Mouse (Mus musculus): ENCODE results near the gene Ostm1.

Ostm1 gene

GRCm38 (mm10) chr10:42583902-42584435, 347 bp downstream of the Ostm1 start:
- no peak for DNase-seq

DNA sequence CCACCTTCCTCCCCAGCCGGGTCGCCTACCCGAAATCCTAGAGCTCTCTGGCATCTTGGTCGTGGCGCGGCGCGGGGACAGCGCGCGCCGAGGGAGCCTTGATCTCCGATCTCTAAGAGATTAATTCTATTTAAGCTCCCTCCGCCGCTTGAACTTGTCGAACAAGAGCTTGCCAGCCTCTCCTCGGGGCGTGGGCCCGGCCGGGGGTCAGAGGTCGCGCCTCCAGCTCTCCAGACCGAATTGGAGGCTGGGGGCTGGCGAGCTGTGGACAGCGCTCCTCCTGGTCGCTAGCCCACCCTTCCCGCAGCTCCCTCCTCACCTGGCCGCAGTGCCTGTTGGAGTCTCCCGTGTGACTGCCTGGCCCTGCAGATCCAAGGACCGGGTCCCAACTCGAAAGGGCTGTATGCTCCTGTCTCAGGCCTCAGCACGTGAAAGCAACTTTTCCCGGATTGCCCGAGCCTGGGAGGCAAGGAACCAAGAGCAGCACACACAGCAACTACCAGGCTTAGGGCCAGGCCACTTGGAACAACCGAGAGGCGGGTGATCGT, 888 bp downstream of the Ostm1 start:
- DNase-seq = no peak

DNA sequence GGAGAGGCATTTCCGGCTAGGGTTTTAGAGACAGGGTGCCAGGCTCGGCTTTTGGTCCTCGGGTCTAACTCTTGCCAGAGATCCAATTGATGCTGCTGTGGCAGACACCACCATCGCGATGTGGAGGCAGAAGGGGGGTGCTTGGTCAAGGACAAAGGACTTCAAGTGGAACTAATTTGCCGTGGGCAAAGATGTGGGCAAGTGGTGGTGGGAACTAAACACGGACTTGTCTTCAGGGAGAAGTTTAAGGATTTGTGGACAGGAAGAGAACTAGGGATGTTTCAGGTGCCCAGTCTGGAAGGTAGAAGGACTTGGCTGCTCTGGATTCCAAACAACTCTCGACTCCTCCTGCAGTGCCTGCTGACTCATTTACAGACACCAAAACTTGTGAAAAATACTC, 1.5 kb downstream of the Ostm1 start:
- DNase-seq = no peak

DNA sequence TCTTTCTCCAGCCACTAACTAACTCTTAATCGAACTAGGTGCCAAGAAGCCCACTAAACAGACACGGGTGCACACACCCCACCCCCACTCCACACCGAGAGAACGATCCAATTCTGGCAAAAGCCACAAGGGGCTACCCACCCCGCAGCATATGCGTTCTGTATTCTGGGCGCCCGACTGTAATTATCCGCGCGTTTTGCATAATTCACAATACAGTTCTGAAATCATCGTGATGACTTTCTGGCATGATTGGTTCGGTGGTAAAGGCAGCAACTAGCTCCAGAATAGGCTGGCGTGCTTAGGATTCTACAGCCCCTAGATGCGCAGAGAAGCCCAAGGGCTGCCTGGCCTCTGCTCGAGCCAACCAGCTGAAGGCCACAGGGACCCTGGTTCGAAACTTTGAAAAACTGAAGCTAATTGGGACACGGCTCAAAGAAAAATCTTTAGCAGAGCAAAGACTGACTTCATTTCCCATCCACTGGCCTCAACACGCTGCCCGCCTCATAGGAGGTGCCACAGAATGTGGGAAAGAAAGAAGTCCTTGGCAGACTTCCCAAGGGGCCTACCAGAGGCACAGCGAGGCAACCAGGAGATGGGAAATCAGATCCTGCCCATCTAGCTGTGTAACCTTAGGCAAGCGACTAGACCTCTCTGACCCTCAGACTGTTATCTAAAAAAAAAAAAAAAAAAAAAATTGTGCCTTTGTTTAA, 2.1 kb downstream of the Ostm1 start:
- no peak for DNase-seq

DNA sequence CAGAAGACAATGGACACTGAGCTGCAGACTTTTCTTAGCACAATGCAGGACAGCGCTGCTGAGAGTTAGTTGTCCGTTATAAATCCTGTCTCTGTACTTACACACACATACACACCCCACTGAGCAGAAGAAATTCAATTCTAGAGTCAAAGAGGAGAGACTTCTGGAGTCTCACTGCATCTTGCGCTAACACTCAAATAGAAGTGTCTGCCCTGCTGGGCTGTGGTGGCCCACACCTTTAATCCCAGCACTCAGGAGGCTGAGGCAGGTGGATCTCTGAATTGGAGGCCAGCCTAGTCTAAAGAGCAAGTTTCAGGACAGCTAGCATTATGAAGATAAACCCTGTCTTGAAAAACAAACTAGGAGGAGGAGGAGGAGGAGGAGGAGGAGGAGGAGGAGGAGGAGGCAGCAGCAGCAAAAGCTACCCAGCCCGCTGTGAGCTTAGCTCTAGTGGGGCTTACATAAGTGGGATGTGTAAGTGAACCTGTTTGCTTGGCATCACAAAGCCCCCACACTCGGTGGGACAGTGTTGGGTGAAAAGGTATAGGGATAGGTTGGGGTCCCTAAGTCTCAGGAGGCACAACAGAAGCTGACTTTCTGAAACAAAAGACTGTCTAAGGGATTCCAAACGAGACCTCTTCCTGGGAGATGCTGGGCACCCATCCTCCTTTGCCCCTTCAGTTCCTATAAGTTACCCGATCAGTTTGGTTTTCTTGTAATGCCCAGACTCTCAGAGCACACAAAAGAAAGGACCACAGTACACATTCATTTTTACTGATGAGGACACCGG, 4.5 kb downstream of the Ostm1 start:
- no peak for DNase-seq

- DNase-seq = no peak
These were observed 5.9 kb downstream of the Ostm1 start for GRCm38 (mm10) chr10:42589505-42589904.

GRCm38 (mm10) chr10:42590261-42591184, 6.9 kb downstream of the Ostm1 start:
- DNase-seq = no peak

DNA sequence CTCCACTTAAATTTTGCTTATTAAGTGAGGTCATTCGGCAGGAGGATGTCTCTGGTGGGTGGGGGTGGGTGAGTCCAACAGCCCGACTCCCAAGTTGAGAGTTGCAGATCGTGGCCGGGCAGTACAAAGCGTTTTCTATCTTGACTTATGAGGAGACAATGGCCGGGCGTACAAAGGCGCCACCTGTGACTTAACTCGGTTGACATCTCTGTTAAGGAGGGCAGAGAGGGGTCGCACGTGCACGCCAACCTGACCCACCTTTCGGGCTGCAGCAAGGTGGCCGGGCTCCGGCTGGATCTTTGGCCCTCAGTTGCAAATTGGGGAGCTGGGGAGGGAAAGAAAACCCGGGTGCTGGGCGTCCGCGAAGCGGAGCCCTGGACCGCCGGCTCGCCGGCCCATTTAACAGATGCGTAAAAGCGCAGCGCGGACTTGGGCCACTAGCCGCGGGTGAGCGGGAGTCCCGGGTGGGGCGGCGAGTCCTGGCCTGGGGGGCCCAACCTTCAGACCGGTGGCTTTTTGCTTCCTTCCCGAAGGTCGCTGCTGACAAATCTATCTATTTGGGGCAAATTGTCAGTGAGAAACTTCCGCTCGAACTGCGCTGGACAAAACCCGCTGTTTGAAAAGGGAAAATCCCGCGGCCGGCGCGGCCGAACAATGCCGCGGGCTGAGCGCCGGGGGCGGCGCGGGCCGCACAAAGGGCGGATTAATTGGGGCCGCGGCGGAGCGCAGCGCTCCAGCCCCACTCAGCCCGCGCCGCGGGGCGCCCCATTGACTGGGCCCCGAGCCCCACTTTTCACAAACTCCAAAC, 7.8 kb downstream of the Ostm1 start:
- DNase-seq = no peak

GRCm38 (mm10) chr10:42591993-42592686, 8.5 kb downstream of the Ostm1 start:
- DNase-seq = no peak

DNA sequence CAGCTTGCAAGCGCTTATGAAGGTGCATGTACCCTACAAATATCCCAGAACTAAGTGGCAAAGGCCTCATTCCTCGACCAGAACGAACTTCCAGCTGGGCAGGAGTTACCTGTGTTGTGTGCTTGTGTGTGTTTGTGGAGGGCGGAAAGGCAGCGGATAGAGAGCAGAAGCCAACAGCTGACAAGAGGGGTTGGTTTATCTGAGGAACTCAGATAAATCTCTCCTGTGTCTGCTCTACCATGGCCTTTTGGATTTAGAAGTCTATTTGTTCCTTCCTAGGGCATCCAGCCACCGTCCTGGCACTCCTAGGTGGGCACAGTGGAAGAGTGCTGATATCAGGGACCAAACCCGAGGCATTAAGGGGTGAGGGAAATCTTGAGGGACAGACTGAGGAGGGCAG, 9.6 kb downstream of the Ostm1 start:
- DNase-seq = no peak

- no peak for DNase-seq
These were observed 15.0 kb downstream of the Ostm1 start for GRCm38 (mm10) chr10:42598615-42599014.

- DNase-seq = no peak
These were observed 17.9 kb downstream of the Ostm1 start for GRCm38 (mm10) chr10:42601556-42601955.

- DNase-seq = no peak
These were observed 21.3 kb downstream of the Ostm1 start for GRCm38 (mm10) chr10:42604874-42605273.

GRCm38 (mm10) chr10:42606757-42607156, 23.1 kb downstream of the Ostm1 start:
- DNase-seq = no peak

- DNase-seq = no peak
These were observed 29.5 kb downstream of the Ostm1 start for GRCm38 (mm10) chr10:42613075-42613474.

- no peak for DNase-seq
These were observed 30.2 kb downstream of the Ostm1 start for GRCm38 (mm10) chr10:42613639-42614381.

- no peak for DNase-seq
These were observed 31.1 kb downstream of the Ostm1 start for GRCm38 (mm10) chr10:42614766-42615165.

- DNase-seq = no peak
These were observed 34.7 kb downstream of the Ostm1 start for GRCm38 (mm10) chr10:42618291-42618690.

DNA sequence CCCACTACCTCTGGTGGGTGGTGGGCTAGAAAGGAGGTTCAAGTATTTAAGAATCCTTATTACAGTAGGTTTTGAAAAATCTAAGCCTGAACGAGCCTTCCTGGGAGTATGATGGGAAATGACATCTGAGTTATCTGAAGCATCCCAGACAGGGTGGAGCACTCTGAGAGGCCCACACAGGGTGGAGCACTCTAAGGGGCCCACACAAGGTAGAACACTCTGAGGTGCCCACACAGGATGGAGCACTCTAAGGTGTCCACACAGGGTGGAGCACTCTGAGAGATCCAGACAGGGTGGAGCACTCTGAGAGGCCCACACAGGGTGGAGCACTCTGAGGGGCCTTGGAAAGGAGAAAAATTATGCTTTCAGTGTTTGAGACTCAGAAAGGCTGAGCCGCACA, 42.3 kb downstream of the Ostm1 start:
- DNase-seq = no peak

GRCm38 (mm10) chr10:42630596-42631355, 47.2 kb downstream of the Ostm1 start:
- no peak for DNase-seq

Data from cerebellum, adult 11-12 months (tissue).